ENCODE assay signal across 10 mouse cellular contexts in genomic region chr16:97096709-97097108, GRCm38 (mm10).
DNase-seq lines count a peak whose midpoint lies in the region.
"Had no signal": no experiment of that assay in that cellular context is flagged by ENCODE, and none has a peak within 500 bp of the region (broad histone marks: within the 10 kb centered on the region; RNA-seq: fewer than 3 reads in every experiment).

No protein-coding gene starts in this region.

- DNase-seq in layer of hippocampus, adult 11-12 months (ENCODE audit: low spot score): peak; percentile 69
- no peak for DNase-seq in layer of hippocampus, postnatal 25 days (ENCODE audit: extremely low spot score in 1 of 2, low spot score in 1 of 2)
- peak; percentile 32 for DNase-seq in adrenal gland, postnatal 25 days
- peak; percentile 72 to 74 for DNase-seq in cerebellum, postnatal 36 days
- peak; percentile 32 to 47 for DNase-seq in right cerebral cortex, postnatal 10 days (ENCODE audit: low spot score in 2 of 2)
- no peak for DNase-seq in ovary, postnatal 10 days (ENCODE audit: low spot score)
- DNase-seq in gastrocnemius, adult 8-10 months (ENCODE audit: low spot score in 2 of 2): no peak
- DNase-seq in ovary, postnatal 14 days (ENCODE audit: low spot score): no peak
- DNase-seq: kidney, adult 18-20 months; liver had no signal

Comparison
In these comparisons a context has a peak if more than half of its experiments do, and no peak if none do; other contexts are left out.
1. DNase-seq: peak in layer of hippocampus, adult 11-12 months (single experiment), adrenal gland, postnatal 25 days (single experiment), cerebellum, postnatal 36 days (2 of 2) and right cerebral cortex, postnatal 10 days (2 of 2); none in layer of hippocampus, postnatal 25 days (0 of 2), ovary, postnatal 10 days (single experiment), gastrocnemius, adult 8-10 months (0 of 2) and ovary, postnatal 14 days (single experiment).